Mouse (Mus musculus) ovary, postnatal 14 days (tissue): ENCODE results near the gene Ldb3.

ENCODE experiments used
- DNase-seq: peaks from one replicate; pipeline ENCODE4 v3.0.0; 2022; ENCODE audit warnings: low spot score

Ldb3 gene

DNA sequence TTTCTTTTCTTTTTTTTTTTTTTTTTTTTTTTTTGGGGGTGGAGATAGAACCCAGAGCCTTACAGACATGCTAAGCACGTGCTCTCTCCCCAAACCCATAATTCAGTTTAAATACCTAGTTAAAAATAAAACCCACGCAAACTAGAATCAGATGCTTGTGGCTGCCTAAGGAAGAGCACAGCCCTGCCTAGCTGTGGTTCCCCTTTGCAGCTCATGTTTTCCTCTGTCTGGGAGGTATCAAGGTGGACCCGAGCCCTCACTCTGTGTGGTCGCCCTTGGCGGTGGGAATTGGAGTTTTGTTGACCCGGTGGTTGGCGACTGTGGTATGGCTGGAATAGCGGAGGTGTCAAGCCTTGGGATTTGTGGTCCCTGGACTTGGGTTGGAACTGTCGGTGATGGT lies 29.5 kb downstream of the Ldb3 start:
- no peak for DNase-seq

GRCm38 (mm10) chr14:34555211-34555610 lies 33.3 kb downstream of the Ldb3 start:
- DNase-seq = no peak

GRCm38 (mm10) chr14:34554047-34554446 lies 34.4 kb downstream of the Ldb3 start:
- no peak for DNase-seq

GRCm38 (mm10) chr14:34553470-34553869 lies 35.0 kb downstream of the Ldb3 start:
- no peak for DNase-seq

- no peak for DNase-seq
These were observed 36.3 kb downstream of the Ldb3 start for GRCm38 (mm10) chr14:34552226-34552625.

DNA sequence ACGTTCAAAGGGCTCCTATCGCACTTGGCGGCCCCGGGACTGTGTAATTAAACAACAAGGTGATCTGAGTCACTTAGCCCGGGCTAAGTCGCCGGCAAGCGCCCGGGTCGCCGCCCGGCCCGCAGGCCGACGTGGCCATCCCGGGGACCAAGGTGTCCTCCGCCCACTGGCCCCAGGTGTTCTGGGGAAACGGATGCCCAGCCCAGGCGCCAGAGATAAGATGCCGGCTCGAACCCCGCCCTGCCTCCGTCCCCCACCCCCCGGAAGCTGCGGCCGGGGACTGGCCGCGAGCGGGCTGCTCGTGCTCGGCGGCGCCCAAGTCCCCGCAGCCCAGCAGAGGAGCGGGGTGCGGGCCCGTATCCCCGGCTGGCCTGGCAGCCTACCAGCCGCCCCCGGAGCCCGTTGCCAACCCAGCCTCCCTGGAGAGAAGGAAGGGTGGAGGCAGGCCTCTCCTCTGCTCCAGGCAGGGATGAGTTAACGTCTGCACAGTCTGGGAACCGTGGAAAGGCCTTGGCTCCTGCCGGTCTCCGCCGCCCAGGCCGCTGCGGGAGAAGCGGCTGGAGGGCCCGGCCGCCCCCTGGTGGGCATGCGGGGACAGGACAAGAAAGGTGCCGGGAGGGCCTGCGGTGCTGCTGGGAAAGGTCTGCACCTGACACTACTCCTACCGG lies 39.3 kb downstream of the Ldb3 start:
- peak; percentile 77 for DNase-seq

GRCm38 (mm10) chr14:34548391-34549001 lies 40.0 kb downstream of the Ldb3 start:
- DNase-seq = peak; percentile 58

- DNase-seq = no peak
These were observed 43.9 kb downstream of the Ldb3 start for GRCm38 (mm10) chr14:34544545-34544944.

DNA sequence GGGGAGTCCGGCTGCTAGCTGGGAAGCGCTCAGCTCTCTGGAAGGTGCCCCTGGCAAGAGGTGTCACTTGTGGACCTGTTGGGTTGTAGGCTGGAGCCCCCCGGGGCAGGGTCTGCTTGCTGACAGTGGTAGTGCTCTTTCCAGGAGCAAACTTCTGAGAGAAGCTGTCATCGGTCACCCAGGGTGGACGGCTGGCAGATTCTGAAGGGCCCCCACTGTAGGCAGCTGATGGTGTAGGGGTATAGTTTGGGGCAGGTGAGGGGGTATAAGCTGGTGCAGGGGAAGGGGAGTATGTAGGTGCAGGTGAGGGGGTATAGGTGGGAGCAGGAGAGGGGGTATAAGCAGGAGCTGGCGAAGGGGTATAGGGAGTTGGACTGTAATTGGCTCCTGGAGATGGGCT lies 44.5 kb downstream of the Ldb3 start:
- DNase-seq = no peak

GRCm38 (mm10) chr14:34543596-34543995 lies 44.9 kb downstream of the Ldb3 start:
- DNase-seq = no peak

GRCm38 (mm10) chr14:34541896-34542295 lies 46.6 kb downstream of the Ldb3 start:
- DNase-seq = no peak

DNA sequence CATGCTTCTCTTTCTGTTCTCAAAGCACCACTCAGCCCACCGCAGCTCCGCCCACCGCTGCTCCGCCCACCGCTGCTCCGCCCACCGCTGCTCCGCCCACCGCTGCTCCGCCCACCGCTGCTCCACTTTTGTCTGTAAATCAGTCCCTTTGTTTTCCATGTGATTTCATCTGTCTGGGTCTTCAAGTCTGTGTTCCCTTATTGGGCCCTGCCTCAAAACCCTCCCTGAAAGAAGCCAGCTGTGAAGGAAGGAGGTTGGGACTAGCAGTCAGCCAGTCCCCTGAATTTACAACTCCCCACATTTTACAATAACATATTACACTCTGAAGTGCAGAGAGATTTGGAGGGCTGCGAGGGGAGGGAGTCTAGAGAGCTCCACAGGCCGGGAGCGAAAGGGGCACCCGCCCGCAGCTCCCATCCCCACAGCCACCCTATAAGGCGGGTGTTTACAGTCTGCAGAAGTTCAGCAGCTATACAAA lies 47.8 kb downstream of the Ldb3 start:
- DNase-seq = peak; percentile 63

DNA sequence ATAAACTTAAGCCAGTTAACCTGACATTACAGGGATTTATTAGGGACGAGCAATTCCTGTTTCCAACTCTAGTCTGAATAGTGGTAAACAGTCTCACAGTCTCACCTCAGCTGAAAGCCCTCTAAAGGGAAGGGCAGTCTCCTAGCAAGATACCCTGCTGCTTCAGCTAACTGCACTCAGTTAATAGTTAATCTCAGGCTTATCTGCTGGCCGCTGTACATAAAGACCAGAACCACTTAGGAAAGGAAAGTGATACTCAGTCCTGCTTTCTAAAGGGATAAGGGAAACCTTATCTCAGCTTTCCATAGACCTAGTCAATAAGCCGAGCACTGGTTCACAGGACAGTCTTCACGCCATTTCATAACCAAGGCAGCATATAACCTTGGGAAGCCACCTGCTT lies 52.6 kb downstream of the Ldb3 start:
- no peak for DNase-seq

DNA sequence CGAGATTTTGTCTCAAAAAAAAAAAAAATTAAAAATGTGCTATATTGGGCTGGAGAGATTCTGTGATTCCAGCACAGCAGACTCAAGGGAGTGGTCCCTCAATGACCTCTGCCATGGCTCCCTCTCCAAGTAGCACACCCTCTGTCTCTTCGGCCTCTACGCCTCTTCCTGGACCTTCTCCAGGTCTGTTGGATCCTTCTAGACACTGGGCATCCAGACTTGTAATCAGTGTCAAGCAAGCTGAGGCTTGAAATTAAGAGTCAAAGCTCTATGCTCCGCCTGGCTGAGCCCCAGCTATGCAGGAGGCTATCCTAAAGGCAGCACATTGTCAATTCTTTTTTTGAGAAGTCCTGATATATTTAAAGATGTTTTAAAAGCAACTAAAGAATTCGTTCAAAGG lies 54.9 kb downstream of the Ldb3 start:
- no peak for DNase-seq

DNA sequence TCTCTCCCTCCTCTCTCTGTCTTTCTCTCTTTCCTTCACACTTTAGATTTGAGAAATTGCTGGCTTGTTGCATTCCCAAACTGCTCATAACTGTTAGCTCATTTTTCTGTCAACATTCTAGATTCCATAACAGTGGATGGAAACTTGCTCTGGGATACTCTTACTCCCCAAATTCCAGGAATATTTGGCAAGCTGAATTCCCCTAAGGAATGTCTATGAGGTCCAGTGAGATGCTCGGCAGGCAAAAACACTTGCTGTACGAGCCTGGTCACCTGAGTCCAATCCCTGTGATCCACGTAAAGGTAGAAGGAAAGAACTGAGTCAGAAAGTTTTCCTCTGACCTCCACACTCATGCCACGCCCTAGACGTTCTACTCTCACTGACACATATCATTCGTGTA lies 55.9 kb downstream of the Ldb3 start:
- DNase-seq = no peak

- DNase-seq = no peak
These were observed 59.7 kb downstream of the Ldb3 start for GRCm38 (mm10) chr14:34528804-34529203.

- no peak for DNase-seq
These were observed 65.8 kb downstream of the Ldb3 start, which contains the start of gene 9230112D13Rik for GRCm38 (mm10) chr14:34522701-34523100. Gene 9230112D13Rik, minus strand, starts transcription at chr14:34522801.

GRCm38 (mm10) chr14:34517959-34518544 lies 70.4 kb downstream of the Ldb3 start:
- no peak for DNase-seq

DNA sequence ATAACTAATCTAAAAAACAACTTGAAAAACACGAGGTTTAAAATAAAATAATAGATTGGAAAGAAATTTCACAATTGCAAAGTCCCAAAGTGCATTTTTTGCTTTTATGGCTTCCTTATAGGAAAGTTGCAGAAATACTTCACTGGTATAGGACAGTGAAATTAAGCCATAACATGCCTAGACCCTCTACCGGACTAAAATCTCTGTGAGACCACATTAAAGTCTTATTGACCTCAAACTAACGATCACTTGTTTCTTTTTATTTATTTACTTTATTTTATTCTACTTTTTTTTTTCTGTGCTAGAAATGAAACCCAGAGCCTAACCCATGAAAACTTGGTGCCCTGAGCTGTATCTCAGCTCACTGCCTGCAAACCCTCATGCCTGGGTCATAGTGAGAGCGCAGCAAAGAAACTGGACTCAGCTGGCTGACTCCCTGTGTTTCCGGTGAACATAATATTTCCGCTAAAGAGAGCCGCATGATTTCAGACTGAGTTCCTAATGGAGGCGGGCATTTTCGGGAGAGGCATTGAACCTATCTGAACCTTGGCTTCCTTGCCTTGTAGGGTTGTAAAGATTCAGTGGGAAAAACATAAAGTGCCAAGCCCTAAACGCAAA lies 71.4 kb downstream of the Ldb3 start:
- no peak for DNase-seq

DNA sequence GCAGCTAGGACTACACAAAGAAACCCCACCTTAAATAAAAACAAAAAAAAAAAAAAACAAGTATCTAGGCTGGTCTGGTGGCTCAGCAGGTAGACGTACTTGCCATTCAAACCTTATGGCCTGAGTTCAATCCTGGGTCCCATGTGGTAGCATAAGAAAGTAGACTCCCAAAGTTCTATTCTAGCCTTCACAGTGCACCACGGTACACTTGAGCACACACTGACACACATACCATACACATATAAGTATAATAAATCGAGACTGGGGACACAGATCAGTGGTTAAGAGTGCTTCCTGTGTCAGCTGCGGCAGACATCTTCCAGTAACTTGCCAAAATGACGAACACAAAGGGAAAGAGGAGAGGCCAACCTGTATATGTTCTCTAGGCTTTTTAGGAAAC lies 72.6 kb downstream of the Ldb3 start:
- DNase-seq = no peak

GRCm38 (mm10) chr14:34514120-34514519 lies 74.4 kb downstream of the Ldb3 start:
- no peak for DNase-seq

DNA sequence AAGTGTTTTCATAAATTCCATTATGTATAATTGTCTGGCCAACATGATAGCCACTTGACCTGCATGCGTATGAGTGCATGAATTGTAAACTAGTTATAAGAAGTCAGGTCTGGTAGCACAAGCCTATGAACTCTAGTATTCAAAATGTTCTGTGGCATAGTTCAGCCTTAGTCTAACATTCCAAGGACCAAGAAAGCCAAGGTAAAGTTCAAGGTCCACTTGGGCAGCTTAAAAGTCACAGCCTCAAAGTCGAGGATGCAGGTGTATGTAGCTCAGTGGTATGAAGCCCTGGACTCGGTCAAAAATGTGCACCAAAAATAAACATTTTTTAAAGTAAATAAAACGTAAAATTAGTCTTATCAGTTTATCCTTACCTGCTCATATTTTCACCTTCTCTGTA lies 75.9 kb downstream of the Ldb3 start:
- DNase-seq = no peak

GRCm38 (mm10) chr14:34511901-34512300 lies 76.6 kb downstream of the Ldb3 start:
- no peak for DNase-seq
